Mouse (Mus musculus): ENCODE data around the gene Hsh2d. TPM values are rescaled to one million over a fixed set of nuclear protein-coding genes. Genes with fewer than 3 reads are reported as not detected.

Hsh2d gene
- polyA plus RNA-seq, 1 experiment: 0.11 TPM

- no peaks in the 10 kb centered on the region for H3K4me1 ChIP-seq (ENCODE audit: control insufficient read depth, insufficient read depth, low read length)
- no peak overlapping the region for H3K4me3 ChIP-seq (replicated peaks; ENCODE audit: insufficient read depth, low read depth, low read length)
- 80% methylated on average over 1 of the region's 1 CpGs for WGBS
- no peak overlapping the region for H3K27ac ChIP-seq (ENCODE audit: insufficient read depth, low read length)
- TF ChIP-seq CTCF (IDR thresholded peaks at IDR 0.05; ENCODE audit: borderline replicate concordance, insufficient read depth, low read depth, low read length): no peak
- TF ChIP-seq POLR2A (IDR thresholded peaks at IDR 0.05; ENCODE audit: borderline replicate concordance, insufficient read depth, low read length): no peak
- no peaks in the 10 kb centered on the region for H3K27me3 ChIP-seq (ENCODE audit: control insufficient read depth, insufficient read depth, low read length)
- no peak for DNase-seq
Measured at GRCm38 (mm10) chr8:72208582-72208981, 19.1 kb downstream of the Hsh2d start.

- 71% methylated on average over 4 of the region's 4 CpGs for WGBS
- Histone ChIP-seq H3K4me3 (replicated peaks; ENCODE audit: insufficient read depth, low read depth, low read length) (no peak overlapping the region), H3K4me1 (ENCODE audit: control insufficient read depth, insufficient read depth, low read length) (no peaks in the 10 kb centered on the region), H3K27ac (ENCODE audit: insufficient read depth, low read length) (no peak overlapping the region), H3K27me3 (ENCODE audit: control insufficient read depth, insufficient read depth, low read length) (no peaks in the 10 kb centered on the region)
- no peak for DNase-seq
- TF ChIP-seq CTCF (IDR thresholded peaks at IDR 0.05; ENCODE audit: borderline replicate concordance, insufficient read depth, low read depth, low read length) (no peak), POLR2A (IDR thresholded peaks at IDR 0.05; ENCODE audit: borderline replicate concordance, insufficient read depth, low read length) (no peak)
Measured at GRCm38 (mm10) chr8:72210222-72210621, 20.8 kb downstream of the Hsh2d start.

- no peaks in the 10 kb centered on the region for H3K4me1 ChIP-seq (ENCODE audit: control insufficient read depth, insufficient read depth, low read length)
- 65% methylated on average over 2 of the region's 2 CpGs for WGBS
- H3K27ac ChIP-seq (ENCODE audit: insufficient read depth, low read length): no peak overlapping the region
- no peak overlapping the region for H3K4me3 ChIP-seq (replicated peaks; ENCODE audit: insufficient read depth, low read depth, low read length)
- no peaks in the 10 kb centered on the region for H3K27me3 ChIP-seq (ENCODE audit: control insufficient read depth, insufficient read depth, low read length)
- DNase-seq: no peak
- no peak for TF ChIP-seq POLR2A (IDR thresholded peaks at IDR 0.05; ENCODE audit: borderline replicate concordance, insufficient read depth, low read length)
- TF ChIP-seq CTCF (IDR thresholded peaks at IDR 0.05; ENCODE audit: borderline replicate concordance, insufficient read depth, low read depth, low read length): no peak
Measured at GRCm38 (mm10) chr8:72210710-72211109, 21.3 kb downstream of the Hsh2d start.

GRCm38 (mm10) chr8:72211846-72212245 lies 22.4 kb downstream of the Hsh2d start:
- H3K4me1 ChIP-seq (ENCODE audit: control insufficient read depth, insufficient read depth, low read length): no peaks in the 10 kb centered on the region
- TF ChIP-seq POLR2A (IDR thresholded peaks at IDR 0.05; ENCODE audit: borderline replicate concordance, insufficient read depth, low read length): no peak
- no peak for TF ChIP-seq CTCF (IDR thresholded peaks at IDR 0.05; ENCODE audit: borderline replicate concordance, insufficient read depth, low read depth, low read length)
- no peak overlapping the region for H3K4me3 ChIP-seq (replicated peaks; ENCODE audit: insufficient read depth, low read depth, low read length)
- DNase-seq: no peak
- H3K27me3 ChIP-seq (ENCODE audit: control insufficient read depth, insufficient read depth, low read length): no peaks in the 10 kb centered on the region
- H3K27ac ChIP-seq (ENCODE audit: insufficient read depth, low read length): no peak overlapping the region
- WGBS: 68% methylated on average over 1 of the region's 1 CpGs

GRCm38 (mm10) chr8:72212751-72213150 lies 23.3 kb downstream of the Hsh2d start, which contains the start of gene Cib3:
Gene Cib3, minus strand, starts transcription at chr8:72212837.
- 34% methylated on average over 4 of the region's 4 CpGs for WGBS
- TF ChIP-seq POLR2A (IDR thresholded peaks at IDR 0.05; ENCODE audit: borderline replicate concordance, insufficient read depth, low read length) (no peak), CTCF (IDR thresholded peaks at IDR 0.05; ENCODE audit: borderline replicate concordance, insufficient read depth, low read depth, low read length) (no peak)
- no peak within 1 kb of the TSS for H3K4me3 ChIP-seq (replicated peaks; ENCODE audit: insufficient read depth, low read depth, low read length)

GRCm38 (mm10) chr8:72213536-72213935 lies 24.1 kb downstream of the Hsh2d start, which contains the start of gene Gm11034:
Gene Gm11034, minus strand, starts transcription at chr8:72213636.
- Histone ChIP-seq H3K4me1 (ENCODE audit: control insufficient read depth, insufficient read depth, low read length) (no peaks in the 10 kb centered on the region), H3K27me3 (ENCODE audit: control insufficient read depth, insufficient read depth, low read length) (no peaks in the 10 kb centered on the region), H3K4me3 (replicated peaks; ENCODE audit: insufficient read depth, low read depth, low read length) (no peak within 1 kb of the TSS), H3K27ac (ENCODE audit: insufficient read depth, low read length) (no peak within 1 kb of the TSS)
- 72% methylated on average over 4 of the region's 4 CpGs for WGBS
- TF ChIP-seq CTCF (IDR thresholded peaks at IDR 0.05; ENCODE audit: borderline replicate concordance, insufficient read depth, low read depth, low read length) (no peak), POLR2A (IDR thresholded peaks at IDR 0.05; ENCODE audit: borderline replicate concordance, insufficient read depth, low read length) (no peak)
- no peak for DNase-seq

More at GRCm38 (mm10) chr8:72212751-72213150, 23.3 kb downstream of the Hsh2d start, which contains the start of gene Cib3:
- no peaks in the 10 kb centered on the region for H3K27me3 ChIP-seq (ENCODE audit: control insufficient read depth, insufficient read depth, low read length)
- no peak within 1 kb of the TSS for H3K27ac ChIP-seq (ENCODE audit: insufficient read depth, low read length)
- no peaks in the 10 kb centered on the region for H3K4me1 ChIP-seq (ENCODE audit: control insufficient read depth, insufficient read depth, low read length)
- no peak for DNase-seq

- WGBS: 43% methylated on average over 2 of the region's 2 CpGs
- Histone ChIP-seq H3K27ac (ENCODE audit: insufficient read depth, low read length) (no peak overlapping the region), H3K4me1 (ENCODE audit: control insufficient read depth, insufficient read depth, low read length) (no peaks in the 10 kb centered on the region), H3K27me3 (ENCODE audit: control insufficient read depth, insufficient read depth, low read length) (no peaks in the 10 kb centered on the region), H3K4me3 (replicated peaks; ENCODE audit: insufficient read depth, low read depth, low read length) (no peak overlapping the region)
- no peak for DNase-seq
- no peak for TF ChIP-seq CTCF (IDR thresholded peaks at IDR 0.05; ENCODE audit: borderline replicate concordance, insufficient read depth, low read depth, low read length)
- no peak for TF ChIP-seq POLR2A (IDR thresholded peaks at IDR 0.05; ENCODE audit: borderline replicate concordance, insufficient read depth, low read length)
Measured at GRCm38 (mm10) chr8:72215060-72215459, 25.6 kb downstream of the Hsh2d start.

- no peak for DNase-seq
- no peak overlapping the region for H3K27ac ChIP-seq (ENCODE audit: insufficient read depth, low read length)
- 24% methylated on average over 1 of the region's 1 CpGs for WGBS
- TF ChIP-seq CTCF (IDR thresholded peaks at IDR 0.05; ENCODE audit: borderline replicate concordance, insufficient read depth, low read depth, low read length) (no peak), POLR2A (IDR thresholded peaks at IDR 0.05; ENCODE audit: borderline replicate concordance, insufficient read depth, low read length) (no peak)
- H3K4me3 ChIP-seq (replicated peaks; ENCODE audit: insufficient read depth, low read depth, low read length): no peak overlapping the region
- no peaks in the 10 kb centered on the region for H3K27me3 ChIP-seq (ENCODE audit: control insufficient read depth, insufficient read depth, low read length)
- H3K4me1 ChIP-seq (ENCODE audit: control insufficient read depth, insufficient read depth, low read length): no peaks in the 10 kb centered on the region
Measured at GRCm38 (mm10) chr8:72215871-72216270, 26.4 kb downstream of the Hsh2d start.

All from cerebellum, adult 2 months (tissue).